Mouse (Mus musculus): ENCODE measurements around the gene Galnt2. TPM values are rescaled to one million over a fixed set of nuclear protein-coding genes. Genes with fewer than 3 reads are reported as not detected.
A peak's percentile ranks its signal among the peaks of the same experiment; 100 is the strongest.

The Galnt2 gene
- total RNA-seq, 1 experiment from 2014 or later = 31.0 TPM

DNA sequence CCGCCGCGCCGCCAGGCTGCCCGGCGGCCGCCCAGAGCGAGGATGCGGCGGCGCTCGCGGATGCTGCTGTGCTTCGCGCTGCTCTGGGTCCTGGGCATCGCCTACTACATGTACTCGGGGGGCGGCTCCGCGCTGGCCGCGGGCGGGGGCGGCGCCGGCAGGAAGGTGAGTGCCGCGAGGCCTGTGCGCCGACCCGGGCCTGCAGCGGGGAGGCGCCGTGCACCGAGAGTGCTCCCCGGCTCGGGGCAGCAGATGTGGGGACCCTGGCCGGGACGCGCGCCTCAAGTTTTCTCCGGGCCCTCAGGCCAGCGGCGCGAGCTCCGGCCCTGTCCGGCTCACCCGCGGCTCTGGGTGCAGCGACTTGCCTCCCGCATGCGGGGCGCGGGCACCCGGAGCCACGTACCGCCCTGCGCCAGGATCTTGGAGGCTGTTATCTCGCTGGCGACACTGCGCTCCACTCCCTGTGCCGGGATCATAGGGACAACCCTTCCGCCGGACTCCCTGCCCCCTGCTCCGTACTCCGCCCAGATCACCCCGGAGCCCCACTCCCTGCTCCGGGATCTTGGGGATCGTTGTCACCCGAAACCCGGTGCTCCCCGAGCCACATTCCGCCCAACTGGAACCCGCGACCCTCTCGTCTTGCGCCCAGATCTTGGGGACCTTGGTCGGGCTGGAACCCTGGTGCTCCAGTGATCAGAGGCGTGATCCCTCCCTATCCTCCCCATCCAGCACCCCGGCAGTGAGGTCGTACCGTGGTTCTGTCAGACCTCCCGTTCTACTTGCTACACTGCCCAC lies 491 bp downstream of the Galnt2 start:
- ATAC-seq (replicated peaks; ENCODE audit: low read depth, poor library complexity, severe bottlenecking) = peak; percentile 5; the same call in 1 of the 2 replicates

DNA sequence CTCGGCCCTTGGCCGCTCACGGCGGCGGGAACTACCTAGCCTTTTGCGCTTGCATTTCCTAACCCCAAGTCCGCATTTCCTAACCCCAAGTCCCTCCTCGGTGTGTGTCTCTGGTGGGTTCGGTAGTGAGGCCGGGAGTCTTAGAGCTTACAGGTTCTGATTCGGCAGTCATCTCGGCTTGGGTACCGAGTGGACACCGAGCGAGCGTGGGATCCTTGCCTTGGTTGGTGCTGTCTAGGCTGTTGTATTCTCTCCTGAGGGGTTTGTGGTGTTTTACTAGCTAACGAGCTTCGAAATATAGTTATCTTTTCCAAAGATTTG lies 1.0 kb downstream of the Galnt2 start:
- 0 out of 2 replicates have a peak, but pooled peaks have one; percentile 12 for ATAC-seq (replicated peaks; ENCODE audit: low read depth, poor library complexity, severe bottlenecking)

DNA sequence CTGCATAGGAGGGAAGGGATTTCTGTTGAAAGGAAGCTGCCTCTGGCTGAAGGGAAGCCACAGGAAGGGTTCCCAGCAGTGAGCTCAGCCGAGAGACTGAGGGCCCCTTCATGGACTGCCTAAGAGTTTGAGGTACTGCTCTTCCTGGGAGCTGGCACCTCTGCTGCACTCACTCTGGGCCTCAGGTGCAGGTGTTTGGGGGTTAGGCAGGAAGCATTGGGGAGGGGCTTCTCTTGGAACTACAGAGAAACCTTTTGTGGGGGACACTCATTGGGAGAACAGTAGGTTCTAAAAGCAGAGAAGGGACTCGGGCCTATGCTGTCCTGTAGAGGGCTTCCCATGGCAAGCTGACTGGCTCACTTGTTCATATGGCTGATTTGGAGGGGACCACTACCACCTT lies 3.3 kb downstream of the Galnt2 start:
- ATAC-seq (replicated peaks; ENCODE audit: low read depth, poor library complexity, severe bottlenecking) = no peak

DNA sequence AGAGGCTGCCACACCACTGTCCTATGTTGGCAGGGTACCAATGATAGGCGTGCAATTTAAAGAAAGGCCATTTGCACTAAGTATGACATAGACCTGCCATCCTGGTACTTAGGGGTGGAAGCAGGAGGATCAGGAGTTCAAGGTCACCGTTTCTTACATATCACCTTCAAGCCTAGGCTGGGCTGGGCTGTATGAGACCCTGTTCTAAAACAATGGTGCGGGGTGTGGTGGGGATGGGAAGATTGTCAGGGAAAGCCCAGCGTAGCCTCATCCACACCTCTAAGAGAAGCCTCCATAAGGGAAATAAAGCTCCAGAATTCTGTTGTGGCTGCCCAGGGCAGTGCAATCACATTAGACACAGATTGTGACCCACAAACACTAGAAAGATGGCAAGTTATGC lies 4.3 kb downstream of the Galnt2 start:
- ATAC-seq (replicated peaks; ENCODE audit: low read depth, poor library complexity, severe bottlenecking) = no peak

DNA sequence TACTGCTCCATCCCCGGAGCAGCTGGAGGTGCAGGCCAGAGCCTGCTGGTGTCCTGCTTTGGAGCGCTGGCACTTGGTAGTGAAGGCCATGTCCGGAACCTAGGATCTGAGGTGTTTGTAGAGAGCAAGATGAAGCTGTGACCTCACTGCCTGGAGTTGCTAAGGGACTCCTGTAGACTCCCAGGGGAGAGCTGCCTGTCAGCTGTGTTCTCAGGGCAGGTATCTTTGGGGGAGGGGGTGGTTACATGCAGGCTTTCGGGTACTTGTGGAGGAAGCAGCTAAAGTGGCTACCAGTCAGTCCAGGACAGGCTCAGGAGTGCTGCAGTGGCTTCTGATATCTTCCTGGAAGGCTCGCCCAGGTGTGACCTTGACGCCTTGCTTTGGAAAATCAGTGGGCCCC lies 8.2 kb downstream of the Galnt2 start:
- no peak for ATAC-seq (replicated peaks; ENCODE audit: low read depth, poor library complexity, severe bottlenecking)

DNA sequence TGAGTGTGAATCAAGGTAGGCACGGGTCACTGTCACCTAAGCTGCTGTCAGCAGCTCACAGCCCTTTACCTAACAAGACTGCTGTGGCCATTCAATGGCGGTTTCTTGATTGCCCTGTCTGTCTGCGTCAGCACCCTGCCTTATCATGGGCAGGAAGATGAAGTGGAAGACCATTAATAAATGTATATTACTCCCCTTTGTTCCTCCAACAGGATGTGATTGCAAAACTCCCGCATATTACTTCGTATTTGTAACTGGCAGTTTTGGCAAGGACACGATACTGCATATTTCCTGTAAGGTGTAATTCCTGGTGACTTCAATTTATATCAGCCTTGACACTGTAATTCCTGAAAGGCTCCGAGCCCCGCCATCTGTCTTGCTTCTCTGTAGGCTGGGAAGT lies 9.7 kb downstream of the Galnt2 start:
- peak; percentile 59 for ATAC-seq (replicated peaks; ENCODE audit: low read depth, poor library complexity, severe bottlenecking)

DNA sequence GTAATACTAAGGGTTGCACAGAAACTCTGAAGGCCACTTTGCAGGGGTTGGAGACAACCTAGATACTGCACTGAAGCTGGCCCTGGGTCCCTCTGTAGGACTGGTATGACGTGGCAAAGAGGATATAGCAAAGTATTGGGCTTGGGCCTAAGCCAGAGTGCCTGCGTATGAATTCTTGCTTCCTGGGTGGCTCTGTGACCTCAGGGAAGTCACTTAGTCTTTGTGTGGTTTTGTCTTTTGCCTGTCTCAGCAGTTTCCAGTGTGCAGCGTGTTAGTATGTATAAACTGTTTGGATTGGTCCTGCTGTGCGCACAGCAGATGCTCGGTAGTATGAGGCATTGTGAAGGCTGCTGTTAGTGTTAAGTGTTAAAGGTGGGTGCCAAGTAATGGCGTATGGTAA lies 11.0 kb downstream of the Galnt2 start:
- peak; percentile 11; the same call in 1 of the 2 replicates for ATAC-seq (replicated peaks; ENCODE audit: low read depth, poor library complexity, severe bottlenecking)

DNA sequence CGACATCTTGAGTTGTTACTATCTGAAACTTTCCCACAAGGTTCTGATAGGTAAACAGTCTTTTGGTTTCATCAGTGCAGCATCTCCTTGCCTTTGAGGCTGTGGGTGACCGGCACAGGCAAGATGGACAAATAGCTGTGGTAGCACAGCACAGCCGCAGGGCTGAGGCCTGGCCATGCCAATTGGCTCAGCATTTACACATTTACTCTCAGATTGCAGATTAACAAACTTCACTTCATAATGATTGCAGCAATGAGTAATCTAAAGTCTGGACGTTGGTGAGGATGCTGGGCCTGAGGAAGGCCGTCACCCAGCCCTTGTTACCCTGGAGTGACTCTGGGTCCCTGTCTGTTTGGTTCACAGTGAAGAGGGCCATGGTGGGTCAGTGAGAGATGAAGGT lies 11.7 kb downstream of the Galnt2 start:
- no peak for ATAC-seq (replicated peaks; ENCODE audit: low read depth, poor library complexity, severe bottlenecking)

DNA sequence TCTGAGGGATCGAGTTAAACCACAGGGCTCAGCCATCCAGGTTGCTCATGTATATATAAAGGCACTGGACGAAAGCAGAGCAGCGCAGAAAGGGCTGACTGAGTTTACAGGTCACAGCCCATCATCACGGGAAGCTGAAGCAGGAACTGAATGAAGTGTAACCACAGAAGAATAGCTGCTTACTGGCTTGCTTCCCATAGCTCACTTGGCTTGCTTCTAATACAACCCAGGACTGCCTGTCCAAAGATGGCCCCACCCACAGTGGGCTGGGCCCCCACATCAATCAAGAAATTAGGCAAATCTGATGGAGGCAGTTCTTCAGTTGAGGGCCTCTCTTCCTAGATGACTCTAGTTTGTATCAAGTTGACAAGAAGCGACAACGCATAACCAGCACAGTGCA lies 16.4 kb downstream of the Galnt2 start:
- ATAC-seq (replicated peaks; ENCODE audit: low read depth, poor library complexity, severe bottlenecking) = peak; percentile 53

DNA sequence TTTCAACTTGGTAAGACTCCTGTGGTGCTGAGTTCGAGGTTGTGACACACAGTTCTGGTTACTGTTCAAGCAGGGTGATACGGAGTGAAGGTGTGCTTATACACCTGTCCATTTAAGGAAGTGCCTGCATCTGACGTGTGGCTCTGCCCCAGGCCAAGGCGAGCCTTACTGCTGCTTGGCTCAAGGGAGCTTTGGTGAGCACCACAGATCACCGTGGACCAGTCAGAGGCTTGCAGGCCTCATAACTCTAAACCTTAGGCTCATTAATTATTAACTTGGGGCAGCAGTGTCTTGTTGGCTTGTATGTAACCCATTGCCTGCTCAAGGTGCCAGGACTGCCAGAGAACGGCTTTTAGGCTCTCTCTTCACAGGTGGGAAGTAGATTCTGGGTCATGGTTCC lies 17.5 kb downstream of the Galnt2 start:
- no peak for ATAC-seq (replicated peaks; ENCODE audit: low read depth, poor library complexity, severe bottlenecking)

DNA sequence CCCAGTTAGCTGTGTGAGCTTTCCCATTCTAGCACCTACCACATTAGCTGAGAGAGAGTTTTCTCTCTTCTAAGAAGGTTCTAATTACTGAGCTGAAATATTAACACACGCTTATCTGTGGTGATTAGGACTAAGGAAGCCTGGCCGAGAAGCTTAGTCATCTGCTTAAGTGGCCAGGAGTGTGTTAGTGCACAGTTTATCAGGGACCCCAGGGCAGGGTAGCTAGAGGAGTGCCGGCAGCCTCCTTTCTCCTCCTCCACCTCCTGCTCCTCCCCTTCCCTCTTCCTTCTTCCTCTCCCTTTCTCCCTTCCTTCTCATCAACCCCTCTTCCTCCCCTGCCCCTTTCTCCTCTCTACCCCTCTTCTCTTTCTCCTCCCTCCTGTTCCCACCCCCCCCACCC lies 19.1 kb downstream of the Galnt2 start:
- ATAC-seq (replicated peaks; ENCODE audit: low read depth, poor library complexity, severe bottlenecking) = peak; percentile 50

DNA sequence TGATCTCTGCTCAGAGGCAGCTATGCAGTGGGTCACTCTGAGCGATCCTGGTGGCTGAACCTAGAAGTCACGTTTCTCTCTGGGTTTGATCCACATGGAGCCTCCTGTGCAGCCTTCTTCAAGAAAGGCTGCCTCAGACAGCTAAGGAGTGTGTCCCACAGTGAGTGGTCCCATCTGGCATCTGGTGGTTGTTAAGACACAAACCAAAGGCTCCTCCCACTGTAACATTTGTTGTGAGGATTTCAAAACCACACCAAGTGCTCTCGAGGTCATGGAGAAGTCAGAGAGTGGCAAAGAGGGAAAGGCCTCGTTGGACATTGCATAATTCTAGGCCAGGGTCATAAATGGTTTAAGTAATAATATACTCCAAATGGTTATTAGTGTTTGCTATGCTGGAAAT lies 19.6 kb downstream of the Galnt2 start:
- ATAC-seq (replicated peaks; ENCODE audit: low read depth, poor library complexity, severe bottlenecking) = peak; percentile 70

DNA sequence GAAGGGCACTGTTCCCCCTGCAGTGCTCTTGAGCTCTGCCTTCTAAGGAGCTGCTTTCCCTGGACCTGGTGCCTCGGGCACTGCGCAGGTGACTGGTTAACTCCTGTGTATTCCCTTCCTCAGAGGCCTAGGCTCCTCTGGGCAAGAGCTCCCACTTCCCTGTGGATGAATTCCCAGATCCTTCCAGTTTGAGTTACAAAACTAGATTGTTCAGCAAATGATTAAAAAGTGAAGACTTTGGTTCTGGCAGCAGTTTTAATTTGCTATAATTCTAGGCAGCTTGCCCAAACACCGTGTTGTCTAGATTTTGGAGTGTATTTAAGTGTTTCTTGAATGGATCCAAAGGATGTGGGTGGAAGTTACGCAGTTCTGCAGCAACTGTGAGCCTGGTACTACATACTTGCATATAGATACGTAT lies 21.4 kb downstream of the Galnt2 start:
- ATAC-seq (replicated peaks; ENCODE audit: low read depth, poor library complexity, severe bottlenecking) = no peak

DNA sequence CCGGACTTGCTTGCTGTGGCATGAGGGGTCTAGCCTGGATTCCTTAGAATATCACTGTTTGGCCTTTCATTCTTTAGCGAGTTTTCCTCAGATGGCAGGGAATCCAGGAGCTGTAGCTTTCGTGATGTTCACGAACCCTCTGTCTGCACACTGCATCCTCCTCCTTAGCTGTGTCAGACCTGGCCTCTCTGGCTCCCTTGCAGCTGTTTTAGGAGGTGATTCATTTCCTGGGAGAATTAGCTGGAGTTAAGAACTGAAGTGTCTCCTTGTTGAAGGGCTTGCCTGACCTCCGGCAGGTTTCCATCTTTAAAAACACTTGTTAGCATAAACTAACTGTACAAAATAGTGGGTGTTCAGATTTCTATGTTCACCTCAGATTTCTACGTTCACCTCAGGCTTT lies 22.7 kb downstream of the Galnt2 start:
- ATAC-seq (replicated peaks; ENCODE audit: low read depth, poor library complexity, severe bottlenecking) = no peak

DNA sequence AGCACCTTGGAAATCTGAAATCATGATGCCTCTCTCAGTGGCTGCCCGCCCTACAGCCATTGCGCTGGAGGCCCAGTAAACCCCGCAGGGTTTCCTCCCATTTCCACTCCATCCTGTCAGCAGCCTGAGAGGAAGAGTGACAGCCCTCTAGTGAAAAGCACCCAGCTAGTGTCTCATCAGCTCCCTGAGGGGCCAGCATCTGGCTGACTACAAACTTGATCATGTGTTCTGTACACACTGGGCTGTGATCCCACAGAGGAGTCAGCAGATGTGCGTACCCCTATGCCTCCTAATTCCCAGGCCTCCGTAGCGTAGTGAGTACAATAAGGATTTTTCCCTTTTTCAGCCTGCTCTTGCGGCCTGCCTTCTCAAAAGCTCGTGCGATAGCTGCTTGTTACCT lies 25.6 kb downstream of the Galnt2 start:
- ATAC-seq (replicated peaks; ENCODE audit: low read depth, poor library complexity, severe bottlenecking) = no peak

DNA sequence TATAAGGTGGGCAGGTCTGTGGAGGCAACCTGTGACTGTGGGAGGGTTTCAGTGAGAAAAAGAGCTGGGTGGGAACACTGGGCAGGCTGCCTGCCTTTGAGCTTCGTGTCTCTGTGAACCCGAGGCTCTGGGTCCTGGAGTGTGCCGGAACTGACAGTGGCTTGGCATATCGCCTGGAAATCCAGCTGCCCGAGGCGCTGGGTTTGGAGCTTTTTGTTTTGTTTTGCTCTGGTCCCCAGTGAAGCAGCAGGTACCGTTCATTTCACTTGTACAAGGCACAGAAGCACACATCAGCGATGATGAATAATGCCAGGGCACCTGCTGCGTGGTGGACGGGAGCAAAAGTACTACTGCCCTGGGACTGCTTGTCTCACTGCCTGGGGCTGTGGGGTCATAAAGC lies 26.2 kb downstream of the Galnt2 start:
- peak; percentile 53 for ATAC-seq (replicated peaks; ENCODE audit: low read depth, poor library complexity, severe bottlenecking)

DNA sequence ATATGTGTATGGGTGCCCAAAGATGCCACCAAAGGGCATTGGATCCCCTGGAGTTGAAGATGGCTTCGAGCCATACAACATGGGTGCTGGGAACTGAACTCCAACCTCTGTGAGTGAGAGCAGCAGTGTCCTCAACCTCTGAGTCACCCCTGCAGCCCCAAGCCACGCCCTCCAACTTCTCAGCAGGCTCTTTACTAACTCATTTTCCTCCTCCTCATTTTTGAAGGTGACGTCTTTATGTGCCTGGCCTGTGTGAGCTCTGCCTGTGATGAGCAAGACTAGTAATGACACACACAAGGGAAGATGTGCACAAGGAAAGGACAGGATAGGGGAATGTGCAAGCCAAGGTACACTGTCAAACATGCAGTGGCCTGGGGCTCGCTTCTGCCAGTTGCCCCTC lies 28.0 kb downstream of the Galnt2 start:
- no peak for ATAC-seq (replicated peaks; ENCODE audit: low read depth, poor library complexity, severe bottlenecking)

DNA sequence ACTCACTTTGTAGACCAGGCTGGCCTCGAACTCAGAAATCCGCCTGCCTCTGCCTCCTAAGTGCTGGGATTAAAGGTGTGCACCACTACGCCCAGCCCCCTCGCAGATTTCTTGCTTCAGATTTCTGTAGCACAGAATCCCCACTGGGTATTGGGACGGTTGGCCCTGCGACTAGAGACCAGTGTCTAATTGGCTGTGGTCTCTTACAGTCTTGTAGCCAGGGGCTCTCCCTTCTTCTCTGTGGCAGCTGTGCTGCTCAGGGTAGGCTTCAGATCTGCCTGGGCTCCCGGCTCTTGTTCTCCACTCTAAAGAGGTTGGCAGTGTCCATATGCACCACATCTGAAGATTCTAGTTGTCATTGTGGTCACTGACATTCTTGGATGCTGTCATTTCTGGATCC lies 28.7 kb downstream of the Galnt2 start:
- no peak for ATAC-seq (replicated peaks; ENCODE audit: low read depth, poor library complexity, severe bottlenecking)

DNA sequence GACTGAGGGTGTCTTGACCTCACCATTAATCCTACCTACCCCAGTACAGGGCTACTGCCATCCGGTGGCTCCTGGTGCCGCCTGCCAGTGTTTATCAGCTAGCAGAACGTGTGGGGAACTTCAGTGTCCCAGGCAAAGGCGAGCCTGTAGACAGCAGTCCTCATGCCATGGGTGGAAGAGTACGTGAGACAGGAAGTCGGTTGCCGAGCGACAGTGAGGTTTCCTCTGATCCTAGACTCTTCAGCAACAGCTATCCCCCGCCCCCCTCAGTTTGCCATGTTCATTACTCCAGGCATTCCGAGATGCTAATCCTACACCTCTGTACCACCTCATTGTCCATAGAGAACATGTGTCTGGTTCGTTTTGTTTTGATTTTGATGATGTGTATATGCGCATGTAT lies 29.2 kb downstream of the Galnt2 start:
- ATAC-seq (replicated peaks; ENCODE audit: low read depth, poor library complexity, severe bottlenecking) = peak; percentile 62

DNA sequence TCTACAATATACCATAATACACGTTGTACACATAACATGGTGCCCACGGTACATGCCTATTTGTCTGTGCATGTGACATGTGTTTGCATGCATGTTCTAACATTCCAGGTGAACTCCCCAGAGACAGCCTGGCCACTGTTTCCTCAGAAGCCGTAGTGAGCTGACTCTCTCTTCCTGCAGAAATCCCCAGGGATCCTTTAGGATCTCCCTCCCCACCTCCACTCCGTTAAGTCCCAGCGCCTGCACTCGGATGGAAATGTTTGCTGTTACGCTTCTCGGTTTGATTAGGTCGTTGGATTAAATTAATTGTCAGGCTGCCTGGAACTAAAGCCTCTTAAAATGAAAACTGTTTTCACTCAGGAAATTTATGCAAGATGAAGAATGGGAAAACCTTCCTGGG lies 31.9 kb downstream of the Galnt2 start:
- ATAC-seq (replicated peaks; ENCODE audit: low read depth, poor library complexity, severe bottlenecking) = no peak

DNA sequence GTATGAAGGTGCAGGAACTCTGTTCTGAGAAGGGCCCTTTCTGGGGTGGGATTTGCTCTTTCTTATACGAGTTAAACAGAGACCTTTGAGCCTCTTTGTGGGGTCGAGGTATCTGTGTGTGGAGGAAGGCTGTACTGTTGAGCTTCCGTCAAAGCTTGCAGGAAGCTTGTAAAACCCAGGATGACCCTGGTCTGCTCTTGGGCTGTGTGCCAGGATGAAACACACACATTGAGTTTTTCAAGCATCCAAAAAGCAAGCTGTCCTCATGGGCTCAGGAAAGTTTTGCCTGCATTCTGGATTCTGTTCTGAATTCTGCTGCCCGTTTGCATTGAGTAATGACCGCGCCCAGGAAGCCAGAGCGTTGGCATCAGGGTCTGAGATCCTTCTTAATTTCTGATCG lies 32.8 kb downstream of the Galnt2 start:
- no peak for ATAC-seq (replicated peaks; ENCODE audit: low read depth, poor library complexity, severe bottlenecking)

DNA sequence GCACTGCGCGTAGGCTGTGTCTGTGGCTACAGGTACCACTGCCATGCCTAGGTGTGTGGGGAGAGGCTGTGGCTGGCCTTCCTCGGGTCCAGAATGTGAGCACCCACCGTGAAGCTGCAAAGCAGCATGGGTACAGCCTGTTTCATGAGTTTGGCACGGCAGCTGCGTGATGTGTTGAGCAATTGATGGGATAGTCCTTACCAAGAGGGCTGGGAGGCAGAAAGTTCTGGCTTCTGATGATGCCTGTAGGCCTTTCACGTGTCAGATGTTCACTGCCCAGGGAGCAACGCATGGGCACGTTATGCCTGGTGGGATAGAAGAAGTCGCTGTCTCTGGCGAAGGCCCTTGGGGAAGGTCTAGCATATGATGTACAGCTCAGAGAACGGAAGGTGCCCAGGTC lies 33.5 kb downstream of the Galnt2 start:
- ATAC-seq (replicated peaks; ENCODE audit: low read depth, poor library complexity, severe bottlenecking) = no peak

Measured in common myeloid progenitor, adult 5-6 weeks (primary cell).